9 mouse cellular contexts compared by ENCODE assay signal in genomic region chr5:99274119-99274563, GRCm38 (mm10).
DNase-seq lines count a peak whose midpoint lies in the region; ATAC-seq and TF ChIP-seq lines count a peak whose summit lies in the region.
"Had no signal": no experiment of that assay in that cellular context is flagged by ENCODE, and none has a peak within 500 bp of the region (broad histone marks: within the 10 kb centered on the region; RNA-seq: fewer than 3 reads in every experiment).

No protein-coding gene starts in this region.

- no peaks in the 10 kb centered on the region for H3K36me3 ChIP-seq in forebrain, embryonic 11.5 days (ENCODE audit: control insufficient read depth, insufficient read depth, low read length)
- H3K36me3 ChIP-seq in forebrain, embryonic 10.5 days (replicated peaks) = no peaks in the 10 kb centered on the region
- no peaks in the 10 kb centered on the region for H3K36me3 ChIP-seq in embryonic facial prominence, embryonic 10.5 days (replicated peaks)
- H3K36me3 ChIP-seq in hindbrain, postnatal 0 days (ENCODE audit: insufficient read depth, low read length) = no peaks in the 10 kb centered on the region

- H3K27ac ChIP-seq in forebrain, embryonic 11.5 days (ENCODE audit: low read depth, low read length) = peak overlapping the region; percentile 25; the same call in 1 of the 2 replicates
- no peak overlapping the region for H3K27ac ChIP-seq in forebrain, embryonic 10.5 days
- H3K27ac ChIP-seq in embryonic facial prominence, embryonic 10.5 days (replicated peaks) = peak overlapping the region; percentile 4; the same call in 1 of the 2 replicates
- peak overlapping the region; percentile 56; the same call in 1 of the 2 replicates for H3K27ac ChIP-seq in hindbrain, postnatal 0 days

- peak; percentile 89 for ATAC-seq in forebrain, embryonic 11.5 days (replicated peaks; ENCODE audit: low FRiP score)
- peak; percentile 94 for ATAC-seq in hindbrain, postnatal 0 days
- ATAC-seq in inflammation-experienced regulatory T-cells, adult 6 months = no peak

- no peak for TF ChIP-seq CTCF in hindbrain, postnatal 0 days (IDR thresholded peaks at IDR 0.05; ENCODE audit: low read depth)

- peak; percentile 71 for DNase-seq in forebrain, embryonic 11.5 days (ENCODE audit: low spot score)
- no peak for DNase-seq in forebrain, embryonic 10.5 days (ENCODE audit: extremely low spot score, low spot score)
- DNase-seq in Muller cell, postnatal 12 days (ENCODE audit: inconsistent ontology term) = peak; percentile 74
- peak; percentile 24 for DNase-seq in embryonic facial prominence, embryonic 10.5 days (ENCODE audit: low spot score)
- DNase-seq in hindbrain, postnatal 0 days (ENCODE audit: low spot score) = peak; percentile 93
- no peak for DNase-seq in gastrocnemius, adult 8-10 months (ENCODE audit: low spot score in 2 of 2)
- DNase-seq in kidney, adult 9 months = no peak
- DNase-seq: gastrocnemius, postnatal 36 days had no signal

- no peak overlapping the region for H3K4me3 ChIP-seq in forebrain, embryonic 11.5 days (ENCODE audit: low read depth, low read length)
- no peak overlapping the region for H3K4me3 ChIP-seq in forebrain, embryonic 10.5 days
- H3K4me3 ChIP-seq in embryonic facial prominence, embryonic 10.5 days = no peak overlapping the region
- no peak overlapping the region for H3K4me3 ChIP-seq in hindbrain, postnatal 0 days (ENCODE audit: low read length)

- H3K9me3 ChIP-seq in forebrain, embryonic 11.5 days (ENCODE audit: control insufficient read depth, low read length) = no peaks in the 10 kb centered on the region
- H3K9me3 ChIP-seq in forebrain, embryonic 10.5 days = no peaks in the 10 kb centered on the region
- no peaks in the 10 kb centered on the region for H3K9me3 ChIP-seq in embryonic facial prominence, embryonic 10.5 days
- no peaks in the 10 kb centered on the region for H3K9me3 ChIP-seq in hindbrain, postnatal 0 days (ENCODE audit: low read length)

- 53% methylated on average over 12 of the region's 12 CpGs for WGBS in forebrain, embryonic 11.5 days
- 72% methylated on average over 12 of the region's 12 CpGs for WGBS in forebrain, embryonic 10.5 days
- 66% methylated on average over 12 of the region's 12 CpGs for WGBS in embryonic facial prominence, embryonic 10.5 days
- WGBS in hindbrain, postnatal 0 days = 13% methylated on average over 12 of the region's 12 CpGs

- peaks cover under 1% of the 10 kb centered on the region; the same call in 1 of the 2 replicates for H3K4me1 ChIP-seq in forebrain, embryonic 11.5 days (replicated peaks; ENCODE audit: control insufficient read depth, insufficient read depth, low read length)
- peaks cover 22% of the 10 kb centered on the region for H3K4me1 ChIP-seq in forebrain, embryonic 10.5 days
- peaks cover 21% of the 10 kb centered on the region for H3K4me1 ChIP-seq in embryonic facial prominence, embryonic 10.5 days
- peaks cover 8% of the 10 kb centered on the region; the same call in 1 of the 2 replicates for H3K4me1 ChIP-seq in hindbrain, postnatal 0 days (ENCODE audit: insufficient read depth, low read length)

- H3K9ac ChIP-seq in forebrain, embryonic 11.5 days (ENCODE audit: low read length) = no peak overlapping the region
- H3K9ac ChIP-seq in hindbrain, postnatal 0 days (replicated peaks; ENCODE audit: low read length) = no peak overlapping the region

- H3K27me3 ChIP-seq in forebrain, embryonic 11.5 days (ENCODE audit: control insufficient read depth, insufficient read depth, low read length) = no peaks in the 10 kb centered on the region
- H3K27me3 ChIP-seq in forebrain, embryonic 10.5 days (ENCODE audit: poor library complexity, severe bottlenecking) = no peaks in the 10 kb centered on the region
- H3K27me3 ChIP-seq in embryonic facial prominence, embryonic 10.5 days (replicated peaks; ENCODE audit: low read depth, poor library complexity, severe bottlenecking) = no peaks in the 10 kb centered on the region
- no peaks in the 10 kb centered on the region for H3K27me3 ChIP-seq in hindbrain, postnatal 0 days (ENCODE audit: insufficient read depth, low read length)

- H3K4me2 ChIP-seq in forebrain, embryonic 11.5 days (ENCODE audit: low read depth, low read length, severe bottlenecking) = no peak overlapping the region
- peak overlapping the region; percentile 27 for H3K4me2 ChIP-seq in hindbrain, postnatal 0 days (ENCODE audit: low read depth, low read length)

Comparison
In these comparisons a context has a peak if more than half of its experiments do, and no peak if none do; other contexts are left out.
1. DNase-seq: peak in forebrain, embryonic 11.5 days (single experiment), Muller cell, postnatal 12 days (single experiment), embryonic facial prominence, embryonic 10.5 days (single experiment) and hindbrain, postnatal 0 days (single experiment); none in forebrain, embryonic 10.5 days (single experiment), gastrocnemius, adult 8-10 months (0 of 2) and kidney, adult 9 months (single experiment).